Mouse (Mus musculus) stomach, embryonic 15.5 days (tissue): ENCODE measurements around the gene Adipoq. TPM values are rescaled to one million over a fixed set of nuclear protein-coding genes. Genes with fewer than 3 reads are reported as not detected.

Source experiments
- ATAC-seq: fragments of 200-750 bp; cut with Nextera tagmentation; 2 replicates; pipeline ENCODE4 v1.8.0; 2017; ENCODE audit warnings: low read depth, moderate number of reproducible peaks, moderate TSS enrichment; ENCODE audit not compliant: insufficient read depth, low FRiP score
- H3K27ac ChIP-seq: fragments of 300-500 bp; sonication (generic); 2 replicates; pipeline ENCODE4 v1.5.1; 2015; ENCODE audit warnings: mild to moderate bottlenecking, inconsistent platforms
- H3K27me3 ChIP-seq: fragments of 300-500 bp; sonication (generic); replicated peaks from 2 replicates; pipeline ENCODE4 v1.6.1; 2015; ENCODE audit warnings: inconsistent platforms
- H3K36me3 ChIP-seq: fragments of 300-500 bp; sonication (generic); 2 replicates; pipeline ENCODE4 v1.6.1; 2015; ENCODE audit warnings: inconsistent platforms
- H3K4me1 ChIP-seq: fragments of 300-500 bp; sonication (generic); 2 replicates; pipeline ENCODE4 v1.6.1; 2015; ENCODE audit warnings: inconsistent platforms
- H3K4me2 ChIP-seq: fragments of 300-500 bp; sonication (generic); 2 replicates; pipeline ENCODE4 v1.6.1; 2015; ENCODE audit warnings: mild to moderate bottlenecking, inconsistent platforms
- H3K4me3 ChIP-seq: fragments of 300-500 bp; sonication (generic); replicated peaks from 2 replicates; pipeline ENCODE4 v1.5.1; 2015; ENCODE audit warnings: inconsistent platforms
- H3K9ac ChIP-seq: fragments of 300-500 bp; sonication (generic); 2 replicates; pipeline ENCODE4 v1.6.1; 2015; ENCODE audit warnings: inconsistent platforms
- H3K9me3 ChIP-seq: fragments of 300-500 bp; sonication (generic); 2 replicates; pipeline ENCODE4 v1.6.1; 2016; ENCODE audit warnings: inconsistent platforms
- WGBS: fragments of 180-500 bp; shearing (Covaris S2); methylation state at CpG from one replicate; pipeline ENCODE4 v1.1.7; 2015; 5-methylcytosine and 5-hydroxymethylcytosine counted together
- polyA plus RNA-seq: library from polyadenylated mRNA; unstranded; fragments of >200 nt; fragmentation: Nextera tagmentation; extraction: Ambion mirVana; gene quantifications from 2 replicates; pipeline ENCODE4 v1.2.1, GENCODE M21; 2015

Gene Adipoq
- polyA plus RNA-seq, 1 experiment from 2014 or later = not detected

GRCm38 (mm10) chr16:23148936-23149335 lies 2.6 kb downstream of the Adipoq start:
- Histone ChIP-seq H3K4me2 (no peak overlapping the region), H3K27ac (no peak overlapping the region), H3K9me3 (no peaks in the 10 kb centered on the region), H3K27me3 (no peaks in the 10 kb centered on the region), H3K9ac (no peak overlapping the region), H3K36me3 (no peaks in the 10 kb centered on the region), H3K4me3 (no peak overlapping the region), H3K4me1 (no peaks in the 10 kb centered on the region)
- WGBS = 61% methylated on average over 2 of the region's 2 CpGs
- no peak for ATAC-seq

- ATAC-seq = no peak
- Histone ChIP-seq H3K27ac (no peak overlapping the region), H3K9ac (no peak overlapping the region), H3K4me2 (no peak overlapping the region), H3K36me3 (no peaks in the 10 kb centered on the region), H3K27me3 (no peaks in the 10 kb centered on the region), H3K4me1 (no peaks in the 10 kb centered on the region), H3K4me3 (no peak overlapping the region), H3K9me3 (no peaks in the 10 kb centered on the region)
- WGBS = 54% methylated on average over 8 of the region's 8 CpGs
Observed at GRCm38 (mm10) chr16:23149396-23149795, 3.1 kb downstream of the Adipoq start.

GRCm38 (mm10) chr16:23151423-23151822 lies 5.1 kb downstream of the Adipoq start:
- H3K9ac ChIP-seq = no peak overlapping the region
- H3K36me3 ChIP-seq = no peaks in the 10 kb centered on the region
- H3K4me1 ChIP-seq = no peaks in the 10 kb centered on the region
- H3K4me3 ChIP-seq = no peak overlapping the region
- 15% methylated on average over 2 of the region's 2 CpGs for WGBS
- H3K9me3 ChIP-seq = no peaks in the 10 kb centered on the region
- no peak; the same call in 1 of the 2 replicates for ATAC-seq
- H3K27ac ChIP-seq = no peak overlapping the region
- no peaks in the 10 kb centered on the region for H3K27me3 ChIP-seq
- no peak overlapping the region for H3K4me2 ChIP-seq

- Histone ChIP-seq H3K27me3 (no peaks in the 10 kb centered on the region), H3K9ac (no peak overlapping the region), H3K4me1 (no peaks in the 10 kb centered on the region), H3K4me2 (no peak overlapping the region), H3K36me3 (no peaks in the 10 kb centered on the region), H3K9me3 (no peaks in the 10 kb centered on the region), H3K4me3 (no peak overlapping the region), H3K27ac (no peak overlapping the region)
- no peak for ATAC-seq
- 67% methylated on average over 5 of the region's 5 CpGs for WGBS
Observed at GRCm38 (mm10) chr16:23154261-23154660, 7.9 kb downstream of the Adipoq start.

- no peak for ATAC-seq
- Histone ChIP-seq H3K4me2 (no peak overlapping the region), H3K36me3 (no peaks in the 10 kb centered on the region), H3K27me3 (no peaks in the 10 kb centered on the region), H3K27ac (no peak overlapping the region), H3K4me1 (no peaks in the 10 kb centered on the region), H3K4me3 (no peak overlapping the region), H3K9me3 (no peaks in the 10 kb centered on the region), H3K9ac (no peak overlapping the region)
- WGBS = 92% methylated on average over 13 of the region's 13 CpGs
Observed at GRCm38 (mm10) chr16:23157013-23157412, 10.7 kb downstream of the Adipoq start.

- no peaks in the 10 kb centered on the region for H3K9me3 ChIP-seq
- no peak overlapping the region for H3K27ac ChIP-seq
- no peaks in the 10 kb centered on the region for H3K36me3 ChIP-seq
- no peaks in the 10 kb centered on the region for H3K4me1 ChIP-seq
- ATAC-seq = no peak
- H3K4me3 ChIP-seq = no peak overlapping the region
- H3K4me2 ChIP-seq = no peak overlapping the region
- H3K27me3 ChIP-seq = no peaks in the 10 kb centered on the region
- H3K9ac ChIP-seq = no peak overlapping the region
- 87% methylated on average over 7 of the region's 7 CpGs for WGBS
Observed at GRCm38 (mm10) chr16:23158292-23158691, 12.0 kb downstream of the Adipoq start.

GRCm38 (mm10) chr16:23158957-23159356 lies 12.6 kb downstream of the Adipoq start:
- no peak overlapping the region for H3K4me2 ChIP-seq
- WGBS = 33% methylated on average over 2 of the region's 2 CpGs

GRCm38 (mm10) chr16:23159749-23160148 lies 13.4 kb downstream of the Adipoq start:
- no peak for ATAC-seq
- WGBS = 36% methylated on average over 2 of the region's 2 CpGs
- H3K9ac ChIP-seq = no peak overlapping the region

More at GRCm38 (mm10) chr16:23158957-23159356, 12.6 kb downstream of the Adipoq start:
- no peak for ATAC-seq
- Histone ChIP-seq H3K4me3 (no peak overlapping the region), H3K27ac (no peak overlapping the region), H3K9me3 (no peaks in the 10 kb centered on the region), H3K36me3 (no peaks in the 10 kb centered on the region), H3K4me1 (no peaks in the 10 kb centered on the region), H3K9ac (no peak overlapping the region), H3K27me3 (no peaks in the 10 kb centered on the region)

GRCm38 (mm10) chr16:23162116-23162515 lies 15.8 kb downstream of the Adipoq start:
- ATAC-seq = no peak
- H3K4me1 ChIP-seq = no peaks in the 10 kb centered on the region
- H3K27me3 ChIP-seq = no peaks in the 10 kb centered on the region
- no peak overlapping the region for H3K9ac ChIP-seq
- no peak overlapping the region for H3K4me3 ChIP-seq
- H3K27ac ChIP-seq = no peak overlapping the region
- WGBS = 82% methylated on average over 3 of the region's 3 CpGs
- H3K4me2 ChIP-seq = no peak overlapping the region
- no peaks in the 10 kb centered on the region for H3K9me3 ChIP-seq
- H3K36me3 ChIP-seq = no peaks in the 10 kb centered on the region

More at GRCm38 (mm10) chr16:23159749-23160148, 13.4 kb downstream of the Adipoq start:
- no peaks in the 10 kb centered on the region for H3K4me1 ChIP-seq
- H3K27me3 ChIP-seq = no peaks in the 10 kb centered on the region
- no peaks in the 10 kb centered on the region for H3K36me3 ChIP-seq
- no peak overlapping the region for H3K4me3 ChIP-seq
- H3K27ac ChIP-seq = no peak overlapping the region
- H3K4me2 ChIP-seq = no peak overlapping the region
- no peaks in the 10 kb centered on the region for H3K9me3 ChIP-seq

GRCm38 (mm10) chr16:23164443-23164842 lies 18.1 kb downstream of the Adipoq start:
- H3K9ac ChIP-seq = no peak overlapping the region
- no peak overlapping the region for H3K27ac ChIP-seq
- H3K4me2 ChIP-seq = no peak overlapping the region
- no peaks in the 10 kb centered on the region for H3K27me3 ChIP-seq
- no peaks in the 10 kb centered on the region for H3K4me1 ChIP-seq
- 71% methylated on average over 6 of the region's 6 CpGs for WGBS
- no peaks in the 10 kb centered on the region for H3K36me3 ChIP-seq
- no peak for ATAC-seq
- no peaks in the 10 kb centered on the region for H3K9me3 ChIP-seq
- no peak overlapping the region for H3K4me3 ChIP-seq

- H3K9me3 ChIP-seq = no peaks in the 10 kb centered on the region
- no peaks in the 10 kb centered on the region for H3K4me1 ChIP-seq
- H3K27ac ChIP-seq = no peak overlapping the region
- no peak overlapping the region for H3K9ac ChIP-seq
- no peaks in the 10 kb centered on the region for H3K36me3 ChIP-seq
- WGBS = 71% methylated on average over 9 of the region's 9 CpGs
- H3K27me3 ChIP-seq = no peaks in the 10 kb centered on the region
- H3K4me3 ChIP-seq = no peak overlapping the region
- ATAC-seq = no peak
- no peak overlapping the region for H3K4me2 ChIP-seq
Observed at GRCm38 (mm10) chr16:23165441-23165840, 19.1 kb downstream of the Adipoq start.

- ATAC-seq = no peak
- Histone ChIP-seq H3K4me1 (no peaks in the 10 kb centered on the region), H3K36me3 (no peaks in the 10 kb centered on the region), H3K27ac (no peak overlapping the region), H3K27me3 (no peaks in the 10 kb centered on the region), H3K4me2 (no peak overlapping the region), H3K4me3 (no peak overlapping the region), H3K9me3 (no peaks in the 10 kb centered on the region), H3K9ac (no peak overlapping the region)
- WGBS = 90% methylated on average over 1 of the region's 1 CpGs
Observed at GRCm38 (mm10) chr16:23166646-23167045, 20.3 kb downstream of the Adipoq start.

- H3K4me3 ChIP-seq = no peak overlapping the region
- no peaks in the 10 kb centered on the region for H3K4me1 ChIP-seq
- H3K9ac ChIP-seq = no peak overlapping the region
- 49% methylated on average over 5 of the region's 5 CpGs for WGBS
- H3K27ac ChIP-seq = no peak overlapping the region
- no peaks in the 10 kb centered on the region for H3K9me3 ChIP-seq
- no peak for ATAC-seq
- no peak overlapping the region for H3K4me2 ChIP-seq
- H3K36me3 ChIP-seq = no peaks in the 10 kb centered on the region
- H3K27me3 ChIP-seq = no peaks in the 10 kb centered on the region
Observed at GRCm38 (mm10) chr16:23167079-23167478, 20.7 kb downstream of the Adipoq start.
